Mouse (Mus musculus) embryo, embryonic 11.5 days (tissue): ENCODE measurements around the gene Tuba8.
A peak's percentile ranks its signal among the peaks of the same experiment; 100 is the strongest.

Experiments used
- DNase-seq: peaks from one replicate; pipeline ENCODE4 v3.0.0-alpha.2; 2012; ENCODE audit warnings: low read depth, low spot score

Gene Tuba8

DNA sequence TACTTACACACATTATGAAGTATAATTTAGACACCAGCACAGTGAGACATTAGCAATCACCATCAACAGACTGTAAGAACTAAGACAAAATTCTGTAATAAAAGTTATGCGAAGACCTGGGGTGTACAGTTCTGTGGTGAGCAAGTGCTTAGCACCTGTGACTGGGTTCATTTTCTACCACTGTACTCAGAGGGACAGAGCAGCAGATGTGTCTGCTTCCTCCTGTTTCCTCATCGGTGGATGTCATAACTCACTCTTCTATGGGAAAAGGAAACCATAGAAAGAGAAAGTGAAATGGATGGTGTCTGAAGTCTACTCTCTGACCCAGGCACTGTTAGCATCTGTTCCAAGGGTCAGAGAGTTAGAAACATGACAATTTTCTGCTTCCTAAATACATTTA is 16.2 kb downstream of the Tuba8 start:
- no peak for DNase-seq

GRCm38 (mm10) chr6:121228421-121228820 is 17.9 kb downstream of the Tuba8 start:
- DNase-seq = no peak

DNA sequence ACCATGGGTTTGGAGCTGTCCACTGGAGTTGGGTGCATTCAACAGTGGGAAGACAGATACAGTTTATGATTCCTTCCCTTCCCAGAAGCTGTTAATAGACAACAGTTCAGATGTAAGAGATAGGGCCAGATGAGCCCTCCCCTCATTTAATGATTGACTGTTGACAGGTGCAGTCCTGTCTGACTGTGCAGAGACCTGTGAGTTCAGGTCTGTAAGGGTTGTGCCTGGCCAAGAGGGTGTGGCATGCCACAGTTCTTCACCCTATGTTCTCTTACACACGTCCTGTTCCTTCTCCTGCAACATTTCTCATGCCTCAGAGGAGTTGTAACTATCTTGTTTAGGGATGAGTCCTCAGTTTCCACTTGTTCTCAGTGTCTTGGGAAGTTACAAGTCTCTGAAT is 22.2 kb downstream of the Tuba8 start:
- no peak for DNase-seq

DNA sequence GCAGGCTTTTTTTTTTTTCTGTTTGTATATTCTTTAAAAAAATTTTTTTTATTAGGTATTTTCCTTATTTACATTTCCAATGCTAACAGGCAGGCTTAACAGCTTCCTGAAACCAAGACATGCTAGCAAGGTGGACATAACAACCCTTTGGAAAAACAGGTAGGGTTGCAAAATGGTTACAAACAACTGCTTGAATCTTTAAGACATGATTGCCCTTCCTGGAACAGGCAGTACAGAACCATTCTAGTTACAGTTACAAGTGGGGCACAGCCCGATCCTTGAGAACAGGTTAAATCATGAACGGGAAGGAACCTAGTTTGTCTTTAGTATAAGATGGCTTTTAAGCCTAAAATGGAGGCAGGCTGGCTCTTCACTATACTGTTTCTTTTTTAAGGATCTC is 25.9 kb downstream of the Tuba8 start:
- no peak for DNase-seq

DNA sequence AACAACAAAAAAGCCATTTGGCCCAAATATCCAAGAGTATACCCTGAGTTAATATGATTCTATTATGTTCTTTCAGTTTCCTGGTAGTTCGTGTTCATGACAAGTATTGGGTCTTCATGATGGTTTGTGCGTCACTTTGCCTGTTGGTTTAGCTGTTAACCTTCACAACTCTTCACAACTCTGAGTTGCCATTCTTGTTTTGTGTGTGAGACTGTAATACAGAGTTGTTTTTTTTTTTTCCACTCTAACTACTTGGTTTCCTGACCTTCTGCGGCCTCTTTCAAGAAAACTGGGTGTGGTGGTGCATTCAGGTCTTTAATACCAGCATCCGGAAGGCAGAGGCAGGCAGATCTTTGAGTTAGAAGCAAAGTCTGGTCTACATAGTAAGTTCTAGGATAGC is 27.7 kb downstream of the Tuba8 start:
- DNase-seq = no peak

DNA sequence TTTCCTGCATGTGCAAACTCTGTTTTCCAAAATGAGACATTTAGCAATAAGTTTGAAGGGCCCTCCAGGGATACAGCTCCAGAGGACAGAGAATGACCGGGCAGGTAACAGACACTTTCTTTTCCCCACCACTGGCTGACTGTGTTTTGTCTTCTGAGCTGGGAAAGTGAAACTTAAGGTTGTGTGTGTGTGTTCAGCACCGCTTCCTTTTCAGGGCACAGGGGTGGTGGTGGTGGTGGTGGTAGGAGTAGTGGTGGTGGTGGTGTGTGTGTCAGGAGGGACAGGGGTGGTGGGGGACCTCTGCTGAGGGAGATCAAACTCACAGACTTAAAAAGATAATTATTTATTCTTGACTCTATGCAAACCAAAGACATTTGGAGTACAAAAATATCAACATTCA is 31.3 kb downstream of the Tuba8 start:
- DNase-seq = no peak

DNA sequence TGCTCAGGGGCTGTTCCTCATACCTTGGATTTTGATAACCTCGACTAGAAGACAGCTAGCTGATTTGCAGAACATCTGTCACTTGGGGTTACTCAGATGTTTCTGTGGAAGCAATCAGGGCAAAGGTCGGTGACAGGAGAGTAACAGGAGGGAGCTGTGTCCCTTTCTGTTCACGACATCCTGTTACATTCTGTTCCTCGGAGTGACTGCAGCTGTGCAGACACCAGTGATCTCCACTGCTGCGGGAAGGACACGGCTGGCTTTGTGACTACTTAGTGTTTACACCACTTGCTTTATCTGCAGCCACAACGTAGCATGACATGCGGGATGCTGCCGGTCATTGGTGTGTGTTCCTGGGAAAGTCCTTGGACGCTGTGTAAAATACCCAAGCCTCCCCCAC is 32.7 kb downstream of the Tuba8 start:
- DNase-seq = no peak

- DNase-seq = peak; percentile 61
These were observed 34.9 kb downstream of the Tuba8 start, which contains the start of gene Usp18 for GRCm38 (mm10) chr6:121245127-121246036. Usp18 (plus strand) TSS chr6:121245906.

DNA sequence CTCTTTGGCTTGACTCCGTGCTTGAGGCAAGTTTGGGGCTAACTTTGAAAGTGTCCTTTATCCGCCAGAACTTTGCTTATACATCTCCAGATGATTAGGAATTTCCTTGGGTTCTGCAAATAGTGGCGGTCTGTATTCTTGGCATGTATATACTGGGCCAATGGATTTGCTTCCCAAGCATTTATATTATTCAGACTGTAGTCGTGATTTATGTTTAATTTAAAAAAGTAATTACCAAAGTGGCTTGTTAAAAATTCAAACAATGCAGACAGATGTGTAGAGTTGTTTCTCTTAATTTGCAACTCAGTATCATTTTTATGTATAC is 35.5 kb downstream of the Tuba8 start:
- DNase-seq = no peak

DNA sequence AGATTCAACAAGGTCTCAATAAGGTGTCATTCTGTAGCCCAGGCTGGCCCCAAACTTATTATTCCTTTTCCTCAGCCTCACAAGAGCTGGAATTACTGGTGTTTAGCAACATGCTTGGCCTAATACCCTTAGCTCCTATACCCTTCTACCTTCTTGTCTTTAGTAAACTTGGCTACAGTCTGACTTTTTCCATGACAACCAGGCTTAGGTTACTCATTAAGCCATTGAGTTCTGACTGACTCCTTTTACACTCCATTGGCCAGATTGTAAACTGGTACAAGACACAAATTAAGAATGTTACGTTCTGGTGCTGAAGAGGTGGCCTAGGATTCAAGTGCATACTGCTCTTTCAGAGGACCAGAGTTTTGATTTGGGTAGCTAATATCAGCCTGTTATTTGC is 39.9 kb downstream of the Tuba8 start:
- DNase-seq = no peak

- DNase-seq = no peak
These were observed 40.8 kb downstream of the Tuba8 start for GRCm38 (mm10) chr6:121251256-121251655.

DNA sequence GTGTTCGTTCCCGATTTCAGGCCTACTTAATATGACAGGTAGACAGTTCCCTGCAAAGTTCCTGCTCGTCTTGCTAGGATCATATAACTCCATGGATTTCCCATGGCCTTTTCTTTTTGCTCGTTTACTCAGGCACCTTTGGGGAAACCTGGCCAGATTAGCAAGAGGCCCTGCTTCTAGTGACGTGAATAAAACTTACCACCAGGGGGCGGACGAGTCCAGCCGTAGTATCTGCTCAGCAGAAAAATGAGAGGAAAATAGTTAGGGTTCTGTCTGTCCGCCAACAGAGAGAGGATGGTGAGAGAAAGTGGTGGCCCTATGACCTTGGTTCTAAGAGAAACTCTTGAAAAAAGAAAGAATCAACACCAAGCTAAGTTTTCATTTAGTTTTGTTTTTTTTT is 50.1 kb downstream of the Tuba8 start:
- DNase-seq = peak; percentile 48

- no peak for DNase-seq
These were observed 50.7 kb downstream of the Tuba8 start for GRCm38 (mm10) chr6:121261233-121261632.

- no peak for DNase-seq
These were observed 51.5 kb downstream of the Tuba8 start for GRCm38 (mm10) chr6:121262004-121262403.

GRCm38 (mm10) chr6:121262496-121262895 is 52.0 kb downstream of the Tuba8 start:
- DNase-seq = no peak

DNA sequence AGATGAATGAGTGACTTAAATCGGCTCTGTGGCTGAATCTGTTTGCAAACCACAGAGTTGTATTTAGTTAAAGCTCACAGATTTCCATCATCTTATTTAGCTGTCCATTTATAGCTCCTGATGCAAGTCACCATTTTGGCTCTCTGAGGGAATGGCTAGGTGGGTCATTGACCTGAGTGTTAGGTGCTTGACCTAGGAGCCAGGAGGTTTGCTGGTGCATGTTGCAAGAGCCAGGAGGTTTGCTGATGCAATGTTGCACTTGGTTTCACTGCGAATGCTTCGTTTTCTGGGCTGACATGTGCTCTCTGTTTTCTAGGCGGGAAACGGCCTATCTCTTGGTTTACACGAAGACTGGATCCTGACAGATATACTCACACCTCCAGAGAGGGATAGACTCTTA is 59.7 kb downstream of the Tuba8 start:
- no peak for DNase-seq

- DNase-seq = no peak
These were observed 61.2 kb downstream of the Tuba8 start for GRCm38 (mm10) chr6:121271707-121272074.

- peak; percentile 70 for DNase-seq
These were observed 61.7 kb downstream of the Tuba8 start for GRCm38 (mm10) chr6:121272075-121272800.

GRCm38 (mm10) chr6:121274356-121274755 is 63.9 kb downstream of the Tuba8 start:
- DNase-seq = peak; percentile 14
